Mouse (Mus musculus) limb, embryonic 14.5 days (tissue): ENCODE results near the gene Anxa5. TPM values are rescaled to one million over a fixed set of nuclear protein-coding genes. Genes with fewer than 3 reads are reported as not detected.

ENCODE experiments used
- ATAC-seq: fragments of 200-750 bp; cut with Nextera tagmentation; 2 replicates; pipeline ENCODE4 v1.8.0; 2017; ENCODE audit warnings: low read depth, moderate number of reproducible peaks, moderate TSS enrichment; ENCODE audit not compliant: low FRiP score
- DNase-seq: peaks from one replicate; pipeline ENCODE4 v3.0.0-alpha.2; 2015; ENCODE audit warnings: low spot score
- H3K27ac ChIP-seq: fragments of 300-500 bp; sonication (generic); replicated peaks from 2 replicates; pipeline ENCODE4 v1.5.1; 2014; ENCODE audit warnings: low read depth, mild to moderate bottlenecking, low read length, moderate library complexity, mixed read lengths
- H3K27me3 ChIP-seq: fragments of 300-500 bp; sonication (generic); 2 replicates; pipeline ENCODE4 v1.6.1; 2014; ENCODE audit warnings: low read length, mixed read lengths; ENCODE audit not compliant: control insufficient read depth, insufficient read depth
- H3K36me3 ChIP-seq: fragments of 300-500 bp; sonication (generic); 2 replicates; pipeline ENCODE4 v1.6.1; 2014; ENCODE audit warnings: mild to moderate bottlenecking, low read length, moderate library complexity, mixed read lengths; ENCODE audit not compliant: control insufficient read depth, insufficient read depth
- H3K4me1 ChIP-seq: fragments of 300-500 bp; sonication (generic); 2 replicates; pipeline ENCODE4 v1.6.1; 2014; ENCODE audit warnings: antibody characterized with exemption, low read length, mixed read lengths; ENCODE audit not compliant: control insufficient read depth, insufficient read depth
- H3K4me2 ChIP-seq: fragments of 300-500 bp; sonication (generic); replicated peaks from 2 replicates; pipeline ENCODE4 v1.6.1; 2014; ENCODE audit warnings: low read depth, mild to moderate bottlenecking, low read length, moderate library complexity; ENCODE audit not compliant: severe bottlenecking
- H3K4me3 ChIP-seq: fragments of 300-500 bp; sonication (generic); replicated peaks from 2 replicates; pipeline ENCODE4 v1.5.1; 2014; ENCODE audit warnings: low read length
- H3K9ac ChIP-seq: fragments of 300-500 bp; sonication (generic); 2 replicates; pipeline ENCODE4 v1.6.1; 2014; ENCODE audit warnings: mild to moderate bottlenecking, low read depth, low read length, moderate library complexity; ENCODE audit not compliant: severe bottlenecking
- H3K9me3 ChIP-seq: fragments of 300-500 bp; sonication (generic); 2 replicates; pipeline ENCODE4 v1.6.1; 2016; ENCODE audit warnings: low read length; ENCODE audit not compliant: control insufficient read depth
- POLR2A ChIP-seq: fragments of 200-500 bp; IDR thresholded peaks from 2 replicates; pipeline ENCODE4 v1.8.0; 2012; ENCODE audit warnings: inconsistent platforms, mild to moderate bottlenecking, moderate library complexity, borderline replicate concordance; ENCODE audit not compliant: insufficient read depth, insufficient read length; ENCODE audit errors: extremely low read depth
- WGBS: fragments of 180-500 bp; shearing (Covaris S2); extraction: QIAGEN DNeasy Blood & Tissue Kit; methylation state at CpG from one replicate; pipeline ENCODE4 v1.1.7; 2014; 5-methylcytosine and 5-hydroxymethylcytosine counted together
- polyA plus RNA-seq, 2 experiments: library from polyadenylated mRNA; depleted of rRNA in 1 of 2; stranded (reverse) in 1 of 2; unstranded in 1 of 2; fragments of >200 nt; fragmentation: Nextera tagmentation in 1 of 2; extraction: Ambion mirVana in 1 of 2; gene quantifications; 2 replicates each; pipeline versions ENCODE4 v1.2.1 to v1.2.3; 2012 to 2014

Anxa5 gene
- polyA plus RNA-seq, 2 experiments: 348 to 449 TPM

- no peak for TF ChIP-seq POLR2A
- DNase-seq: no peak
- no peaks in the 10 kb centered on the region for H3K36me3 ChIP-seq
- H3K27ac ChIP-seq: no peak overlapping the region
- H3K4me2 ChIP-seq: no peak overlapping the region
- no peaks in the 10 kb centered on the region for H3K9me3 ChIP-seq
- H3K4me3 ChIP-seq: no peak overlapping the region
- no peak for ATAC-seq
- WGBS: 76% methylated on average over 6 of the region's 6 CpGs
- no peaks in the 10 kb centered on the region for H3K27me3 ChIP-seq
- peaks cover 6% of the 10 kb centered on the region; the same call in 1 of the 2 replicates for H3K4me1 ChIP-seq
- no peak overlapping the region for H3K9ac ChIP-seq
Observed at GRCm38 (mm10) chr3:36493641-36494283, 18.1 kb upstream of the Anxa5 start.

DNA sequence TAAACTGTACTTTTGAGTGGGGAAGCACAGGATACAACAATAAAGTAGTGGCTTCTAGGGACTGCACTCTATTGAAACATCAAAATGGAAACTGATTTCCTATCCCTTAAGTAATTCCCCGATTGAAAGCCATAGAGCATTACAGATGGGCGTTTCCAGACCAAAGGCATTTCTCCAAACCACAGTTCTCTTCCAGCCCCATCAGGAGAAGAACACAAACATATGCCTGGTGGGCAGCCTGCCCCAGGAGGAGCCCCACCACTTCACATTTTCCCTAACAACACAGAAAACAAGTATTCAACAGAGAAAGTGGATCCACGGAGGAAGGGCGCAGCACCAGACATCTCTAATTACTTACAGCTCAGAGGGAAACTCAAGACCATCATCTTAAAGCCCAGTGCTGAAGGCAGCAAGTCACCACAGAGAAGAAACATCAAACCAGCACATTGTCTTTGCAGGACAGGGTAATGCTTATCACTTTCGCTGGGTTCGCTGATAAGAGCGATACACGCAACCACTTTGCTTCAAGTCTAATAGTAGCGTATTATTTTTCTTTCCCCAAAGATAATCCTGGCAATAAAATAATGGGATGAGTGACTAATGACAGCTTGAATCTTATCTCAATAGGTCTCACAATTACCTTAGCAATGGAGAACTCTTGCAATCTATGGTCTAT lies 17.2 kb upstream of the Anxa5 start:
- no peak for TF ChIP-seq POLR2A
- H3K4me2 ChIP-seq: no peak overlapping the region
- H3K4me3 ChIP-seq: no peak overlapping the region
- H3K27ac ChIP-seq: no peak overlapping the region
- 80% methylated on average over 9 of the region's 9 CpGs for WGBS
- H3K9me3 ChIP-seq: no peaks in the 10 kb centered on the region
- ATAC-seq (0 out of 2 replicates have a peak, but pooled peaks have one; percentile 11), DNase-seq (peak; percentile 25)
- peaks cover 6% of the 10 kb centered on the region; the same call in 1 of the 2 replicates for H3K4me1 ChIP-seq
- no peaks in the 10 kb centered on the region for H3K36me3 ChIP-seq
- H3K27me3 ChIP-seq: no peaks in the 10 kb centered on the region
- H3K9ac ChIP-seq: no peak overlapping the region

DNA sequence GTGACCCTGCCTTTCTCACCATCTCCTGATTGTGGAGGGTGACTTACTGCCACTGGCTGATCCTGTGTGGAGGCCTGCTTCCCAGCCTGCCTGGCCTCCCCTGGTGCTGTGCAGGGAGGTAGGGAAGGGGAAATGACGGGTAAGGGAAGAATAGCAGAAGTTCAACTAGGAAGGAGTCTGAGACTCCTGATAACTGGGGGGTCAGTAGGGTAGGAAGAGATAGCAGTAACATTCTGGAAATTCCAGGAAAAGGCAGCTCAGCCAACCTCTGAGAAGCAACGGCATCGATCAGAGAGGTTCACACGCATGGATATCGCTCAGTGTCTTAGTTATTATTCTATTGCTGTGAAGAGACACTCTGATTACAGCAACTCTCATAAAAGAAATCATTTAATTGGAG lies 15.8 kb upstream of the Anxa5 start:
- Histone ChIP-seq H3K9ac (no peak overlapping the region), H3K36me3 (no peaks in the 10 kb centered on the region), H3K4me2 (no peak overlapping the region), H3K4me3 (no peak overlapping the region), H3K27ac (no peak overlapping the region), H3K9me3 (no peaks in the 10 kb centered on the region), H3K27me3 (no peaks in the 10 kb centered on the region), H3K4me1 (peaks cover 4% of the 10 kb centered on the region; the same call in 1 of the 2 replicates)
- DNase-seq: no peak
- 89% methylated on average over 5 of the region's 5 CpGs for WGBS
- ATAC-seq: no peak
- TF ChIP-seq POLR2A: no peak

GRCm38 (mm10) chr3:36489590-36489910 lies 13.9 kb upstream of the Anxa5 start:
- Histone ChIP-seq H3K9ac (no peak overlapping the region), H3K36me3 (no peaks in the 10 kb centered on the region), H3K4me1 (no peaks in the 10 kb centered on the region), H3K27ac (no peak overlapping the region), H3K4me2 (no peak overlapping the region), H3K27me3 (no peaks in the 10 kb centered on the region), H3K4me3 (no peak overlapping the region), H3K9me3 (no peaks in the 10 kb centered on the region)
- TF ChIP-seq POLR2A: no peak
- WGBS: 96% methylated on average over 1 of the region's 1 CpGs
- no peak for DNase-seq
- ATAC-seq: no peak

- Histone ChIP-seq H3K9me3 (no peaks in the 10 kb centered on the region), H3K4me2 (no peak overlapping the region), H3K27ac (no peak overlapping the region), H3K4me1 (peaks cover 3% of the 10 kb centered on the region; the same call in 1 of the 2 replicates), H3K9ac (no peak overlapping the region), H3K27me3 (no peaks in the 10 kb centered on the region), H3K36me3 (no peaks in the 10 kb centered on the region), H3K4me3 (no peak overlapping the region)
- WGBS: 83% methylated on average over 6 of the region's 6 CpGs
- no peak for DNase-seq
- no peak for ATAC-seq
- TF ChIP-seq POLR2A: no peak
Observed at GRCm38 (mm10) chr3:36488899-36489589, 13.3 kb upstream of the Anxa5 start.
